Mouse (Mus musculus) midbrain, embryonic 11.5 days (tissue): ENCODE results near the gene Cdh12. TPM values are rescaled to one million over a fixed set of nuclear protein-coding genes. Genes with fewer than 3 reads are reported as not detected.

ENCODE experiments used
- ATAC-seq: fragments of 200-750 bp; cut with Nextera tagmentation; 2 replicates; pipeline ENCODE4 v1.8.0; 2017; ENCODE audit warnings: moderate TSS enrichment, moderate library complexity; ENCODE audit not compliant: low FRiP score
- DNase-seq: peaks from one replicate; pipeline ENCODE4 v3.0.0; 2015; ENCODE audit warnings: low spot score; ENCODE audit errors: missing footprints
- H3K27ac ChIP-seq: fragments of 300-500 bp; sonication (generic); 2 replicates; pipeline ENCODE4 v1.5.1; 2014; ENCODE audit warnings: low read depth, low read length
- H3K27me3 ChIP-seq: fragments of 300-500 bp; sonication (generic); 2 replicates; pipeline ENCODE4 v1.6.1; 2014; ENCODE audit warnings: mild to moderate bottlenecking, low read length, moderate library complexity, mixed read lengths; ENCODE audit not compliant: control insufficient read depth, insufficient read depth
- H3K36me3 ChIP-seq: fragments of 300-500 bp; sonication (generic); 2 replicates; pipeline ENCODE4 v1.6.1; 2014; ENCODE audit warnings: mild to moderate bottlenecking, low read length, moderate library complexity, mixed read lengths; ENCODE audit not compliant: control insufficient read depth, insufficient read depth
- H3K4me1 ChIP-seq: fragments of 300-500 bp; sonication (generic); 2 replicates; pipeline ENCODE4 v1.6.1; 2014; ENCODE audit warnings: low read length; ENCODE audit not compliant: control insufficient read depth, insufficient read depth
- H3K4me2 ChIP-seq: fragments of 300-500 bp; sonication (generic); 2 replicates; pipeline ENCODE4 v1.6.1; 2014; ENCODE audit warnings: mild to moderate bottlenecking, moderate library complexity
- H3K4me3 ChIP-seq: fragments of 300-500 bp; sonication (generic); 2 replicates; pipeline ENCODE4 v1.5.1; 2014; ENCODE audit warnings: low read depth, low read length
- H3K9ac ChIP-seq: fragments of 300-500 bp; sonication (generic); 2 replicates; pipeline ENCODE4 v1.6.1; 2014; ENCODE audit warnings: low read length
- H3K9me3 ChIP-seq: fragments of 300-500 bp; sonication (generic); 2 replicates; pipeline ENCODE4 v1.6.1; 2016; ENCODE audit warnings: low read length; ENCODE audit not compliant: control insufficient read depth
- WGBS: fragments of 180-500 bp; shearing (Covaris S2); extraction: QIAGEN DNeasy Blood & Tissue Kit; methylation state at CpG from one replicate; pipeline ENCODE4 v1.1.7; 2014; 5-methylcytosine and 5-hydroxymethylcytosine counted together
- polyA plus RNA-seq: library from polyadenylated mRNA; unstranded; fragments of >200 nt; fragmentation: Nextera tagmentation; extraction: Ambion mirVana; gene quantifications from 2 replicates; pipeline ENCODE4 v1.2.1, GENCODE M21; 2014

Gene Cdh12
- polyA plus RNA-seq, 1 experiment from 2014 or later, result 0.61 TPM

GRCm38 (mm10) chr15:20798541-20798940, 349.5 kb downstream of the Cdh12 start:
- Histone ChIP-seq H3K4me1 (no peaks in the 10 kb centered on the region), H3K9me3 (no peaks in the 10 kb centered on the region), H3K27me3 (no peaks in the 10 kb centered on the region), H3K36me3 (no peaks in the 10 kb centered on the region), H3K4me2 (no peak overlapping the region), H3K9ac (no peak overlapping the region), H3K27ac (no peak overlapping the region), H3K4me3 (no peak overlapping the region)
- DNase-seq, result no peak
- no peak for ATAC-seq
- 92% methylated on average over 2 of the region's 2 CpGs for WGBS

GRCm38 (mm10) chr15:20835887-20836286, 386.8 kb downstream of the Cdh12 start:
- no peak overlapping the region for H3K9ac ChIP-seq

GRCm38 (mm10) chr15:20836991-20837390, 387.9 kb downstream of the Cdh12 start:
- no peak for DNase-seq

More at GRCm38 (mm10) chr15:20835887-20836286, 386.8 kb downstream of the Cdh12 start:
- no peaks in the 10 kb centered on the region for H3K9me3 ChIP-seq
- 52% methylated on average over 1 of the region's 1 CpGs for WGBS
- H3K27me3 ChIP-seq, result no peaks in the 10 kb centered on the region
- peak; percentile 85 for DNase-seq
- no peak overlapping the region for H3K4me2 ChIP-seq
- no peaks in the 10 kb centered on the region for H3K4me1 ChIP-seq
- no peak overlapping the region for H3K4me3 ChIP-seq
- H3K27ac ChIP-seq, result no peak overlapping the region
- ATAC-seq, result no peak
- H3K36me3 ChIP-seq, result no peaks in the 10 kb centered on the region

GRCm38 (mm10) chr15:20841479-20841878, 392.4 kb downstream of the Cdh12 start:
- H3K4me2 ChIP-seq, result no peak overlapping the region
- ATAC-seq, result no peak
- H3K4me3 ChIP-seq, result no peak overlapping the region
- no peaks in the 10 kb centered on the region for H3K9me3 ChIP-seq
- H3K9ac ChIP-seq, result no peak overlapping the region
- no peaks in the 10 kb centered on the region for H3K4me1 ChIP-seq
- no peaks in the 10 kb centered on the region for H3K36me3 ChIP-seq
- WGBS, result 92% methylated on average over 5 of the region's 5 CpGs
- no peak for DNase-seq
- no peaks in the 10 kb centered on the region for H3K27me3 ChIP-seq
- H3K27ac ChIP-seq, result no peak overlapping the region

More at GRCm38 (mm10) chr15:20836991-20837390, 387.9 kb downstream of the Cdh12 start:
- Histone ChIP-seq H3K27me3 (no peaks in the 10 kb centered on the region), H3K4me3 (no peak overlapping the region), H3K4me2 (no peak overlapping the region), H3K9ac (no peak overlapping the region), H3K4me1 (no peaks in the 10 kb centered on the region), H3K36me3 (no peaks in the 10 kb centered on the region), H3K9me3 (no peaks in the 10 kb centered on the region), H3K27ac (no peak overlapping the region)
- no peak for ATAC-seq
- WGBS, result 86% methylated on average over 3 of the region's 3 CpGs

GRCm38 (mm10) chr15:20863076-20863475, 414.0 kb downstream of the Cdh12 start:
- WGBS, result 65% methylated on average over 2 of the region's 2 CpGs
- H3K4me3 ChIP-seq, result no peak overlapping the region
- no peak overlapping the region for H3K4me2 ChIP-seq
- no peak overlapping the region for H3K9ac ChIP-seq
- DNase-seq (no peak), ATAC-seq (no peak)
- H3K36me3 ChIP-seq, result no peaks in the 10 kb centered on the region
- H3K27ac ChIP-seq, result no peak overlapping the region
- no peaks in the 10 kb centered on the region for H3K4me1 ChIP-seq
- no peaks in the 10 kb centered on the region for H3K9me3 ChIP-seq
- H3K27me3 ChIP-seq, result no peaks in the 10 kb centered on the region

- no peak overlapping the region for H3K27ac ChIP-seq
- no peak for ATAC-seq
- no peak overlapping the region for H3K4me2 ChIP-seq
- WGBS, result 88% methylated on average over 1 of the region's 1 CpGs
- H3K4me1 ChIP-seq, result no peaks in the 10 kb centered on the region
- no peak overlapping the region for H3K4me3 ChIP-seq
- no peak overlapping the region for H3K9ac ChIP-seq
- H3K27me3 ChIP-seq, result no peaks in the 10 kb centered on the region
- H3K9me3 ChIP-seq, result no peaks in the 10 kb centered on the region
- DNase-seq, result no peak
- H3K36me3 ChIP-seq, result no peaks in the 10 kb centered on the region
Measured at GRCm38 (mm10) chr15:20872518-20872917, 423.5 kb downstream of the Cdh12 start.

GRCm38 (mm10) chr15:20876993-20877392, 427.9 kb downstream of the Cdh12 start:
- H3K9ac ChIP-seq, result no peak overlapping the region
- 91% methylated on average over 2 of the region's 2 CpGs for WGBS
- no peak for DNase-seq
- no peaks in the 10 kb centered on the region for H3K27me3 ChIP-seq
- no peak overlapping the region for H3K27ac ChIP-seq
- ATAC-seq, result no peak
- no peak overlapping the region for H3K4me3 ChIP-seq
- no peaks in the 10 kb centered on the region for H3K36me3 ChIP-seq
- no peaks in the 10 kb centered on the region for H3K9me3 ChIP-seq
- H3K4me1 ChIP-seq, result no peaks in the 10 kb centered on the region
- H3K4me2 ChIP-seq, result no peak overlapping the region

- Histone ChIP-seq H3K4me2 (no peak overlapping the region), H3K4me1 (no peaks in the 10 kb centered on the region), H3K27ac (no peak overlapping the region), H3K9ac (no peak overlapping the region), H3K4me3 (no peak overlapping the region), H3K36me3 (no peaks in the 10 kb centered on the region), H3K9me3 (no peaks in the 10 kb centered on the region), H3K27me3 (no peaks in the 10 kb centered on the region)
- ATAC-seq (no peak), DNase-seq (no peak)
- WGBS, result 85% methylated on average over 3 of the region's 3 CpGs
Measured at GRCm38 (mm10) chr15:20893471-20893870, 444.4 kb downstream of the Cdh12 start.

- Histone ChIP-seq H3K36me3 (no peaks in the 10 kb centered on the region), H3K4me1 (no peaks in the 10 kb centered on the region), H3K4me3 (no peak overlapping the region), H3K9ac (no peak overlapping the region), H3K9me3 (no peaks in the 10 kb centered on the region), H3K27ac (no peak overlapping the region), H3K4me2 (no peak overlapping the region), H3K27me3 (no peaks in the 10 kb centered on the region)
- ATAC-seq (no peak), DNase-seq (no peak)
- 83% methylated on average over 3 of the region's 3 CpGs for WGBS
Measured at GRCm38 (mm10) chr15:20902568-20902967, 453.5 kb downstream of the Cdh12 start.

- H3K27me3 ChIP-seq, result no peaks in the 10 kb centered on the region
- H3K4me2 ChIP-seq, result no peak overlapping the region
- no peaks in the 10 kb centered on the region for H3K36me3 ChIP-seq
- H3K9me3 ChIP-seq, result no peaks in the 10 kb centered on the region
- no peak for ATAC-seq
- H3K4me3 ChIP-seq, result no peak overlapping the region
- H3K4me1 ChIP-seq, result no peaks in the 10 kb centered on the region
- no peak overlapping the region for H3K9ac ChIP-seq
- DNase-seq, result no peak
- H3K27ac ChIP-seq, result no peak overlapping the region
Measured at GRCm38 (mm10) chr15:20928221-20928620, 479.2 kb downstream of the Cdh12 start.
